Mouse (Mus musculus) neural tube, embryonic 15.5 days (tissue): ENCODE data around the gene Trappc13. TPM values are rescaled to one million over a fixed set of nuclear protein-coding genes. Genes with fewer than 3 reads are reported as not detected.

Source experiments
- ATAC-seq: fragments of 200-750 bp; cut with Nextera tagmentation; 2 replicates; pipeline ENCODE4 v1.8.0; 2017; ENCODE audit warnings: mild to moderate bottlenecking, moderate TSS enrichment, moderate library complexity; ENCODE audit not compliant: low FRiP score
- H3K27ac ChIP-seq: fragments of 300-500 bp; sonication (generic); replicated peaks from 2 replicates; pipeline ENCODE4 v1.5.1; 2015; ENCODE audit warnings: mild to moderate bottlenecking, inconsistent platforms
- H3K27me3 ChIP-seq: fragments of 300-500 bp; sonication (generic); replicated peaks from 2 replicates; pipeline ENCODE4 v1.6.1; 2015; ENCODE audit warnings: inconsistent platforms
- H3K36me3 ChIP-seq: fragments of 300-500 bp; sonication (generic); 2 replicates; pipeline ENCODE4 v1.6.1; 2015; ENCODE audit warnings: inconsistent platforms
- H3K4me1 ChIP-seq: fragments of 300-500 bp; sonication (generic); 2 replicates; pipeline ENCODE4 v1.6.1; 2015; ENCODE audit warnings: inconsistent platforms
- H3K4me2 ChIP-seq: fragments of 300-500 bp; sonication (generic); 2 replicates; pipeline ENCODE4 v1.6.1; 2015; ENCODE audit warnings: inconsistent platforms, mild to moderate bottlenecking, moderate library complexity
- H3K4me3 ChIP-seq: fragments of 300-500 bp; sonication (generic); replicated peaks from 2 replicates; pipeline ENCODE4 v1.5.1; 2015; ENCODE audit warnings: mild to moderate bottlenecking, inconsistent platforms
- H3K9ac ChIP-seq: fragments of 300-500 bp; sonication (generic); replicated peaks from 2 replicates; pipeline ENCODE4 v1.6.1; 2015; ENCODE audit warnings: mild to moderate bottlenecking, inconsistent platforms
- H3K9me3 ChIP-seq: fragments of 300-500 bp; sonication (generic); replicated peaks from 2 replicates; pipeline ENCODE4 v1.6.1; 2016; ENCODE audit warnings: inconsistent platforms
- WGBS: fragments of 180-500 bp; shearing (Covaris S2); methylation state at CpG from one replicate; pipeline ENCODE4 v1.1.7; 2015; ENCODE audit warnings: mixed read lengths; 5-methylcytosine and 5-hydroxymethylcytosine counted together
- polyA plus RNA-seq: library from polyadenylated mRNA; unstranded; fragments of >200 nt; fragmentation: Nextera tagmentation; extraction: Ambion mirVana; gene quantifications from 2 replicates; pipeline ENCODE4 v1.2.1, GENCODE M21; 2015

The Trappc13 gene
- polyA plus RNA-seq, 1 experiment from 2014 or later = 61.6 TPM

DNA sequence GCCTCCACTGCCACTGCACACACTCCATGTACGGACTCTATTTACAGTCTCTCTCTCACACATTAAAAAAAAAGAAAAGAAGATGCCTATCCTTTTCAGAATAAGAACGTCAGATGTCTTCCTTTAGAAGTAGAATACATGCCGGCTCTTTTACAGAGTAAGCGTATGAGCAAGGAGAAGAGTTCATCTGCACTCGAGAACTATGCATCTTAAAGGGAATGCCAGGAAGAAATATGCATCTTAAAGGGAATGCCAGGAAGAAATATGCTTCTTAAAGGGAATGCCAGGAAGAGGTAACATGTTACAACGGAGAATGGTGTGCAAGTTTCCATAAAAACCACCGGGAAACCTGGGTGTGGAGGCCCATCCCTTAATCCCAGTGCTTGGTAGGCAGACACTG lies 23.2 kb downstream of the Trappc13 start:
- WGBS = 84% methylated on average over 7 of the region's 7 CpGs
- no peak overlapping the region for H3K9ac ChIP-seq
- no peak overlapping the region for H3K27ac ChIP-seq
- H3K4me3 ChIP-seq = no peak overlapping the region
- H3K36me3 ChIP-seq = peaks cover 43% of the 10 kb centered on the region
- H3K27me3 ChIP-seq = no peaks in the 10 kb centered on the region
- no peak for ATAC-seq
- no peaks in the 10 kb centered on the region for H3K9me3 ChIP-seq
- H3K4me2 ChIP-seq = no peak overlapping the region
- no peaks in the 10 kb centered on the region for H3K4me1 ChIP-seq

DNA sequence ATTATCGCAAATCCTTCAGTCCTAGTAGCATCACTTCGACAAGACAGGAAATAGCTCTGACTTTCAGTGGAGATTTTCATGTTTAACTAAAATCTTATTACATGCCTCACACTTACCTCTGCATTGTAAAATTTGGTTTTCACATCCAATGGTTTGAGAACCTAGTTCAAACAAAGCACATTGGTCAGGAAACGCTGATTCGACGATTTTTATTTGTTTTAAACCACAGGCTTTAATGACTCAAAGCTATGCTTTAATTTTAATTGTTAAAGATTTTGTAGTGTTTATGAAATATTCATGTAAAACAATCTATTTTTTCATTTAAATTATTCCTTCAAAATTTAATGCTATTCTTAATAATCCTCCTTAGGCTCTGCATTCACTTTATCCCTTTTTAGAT lies 24.1 kb downstream of the Trappc13 start:
- no peak for ATAC-seq
- Histone ChIP-seq H3K4me1 (no peaks in the 10 kb centered on the region), H3K4me2 (no peak overlapping the region), H3K27me3 (no peaks in the 10 kb centered on the region), H3K36me3 (peaks cover 39% of the 10 kb centered on the region), H3K9me3 (no peaks in the 10 kb centered on the region), H3K4me3 (no peak overlapping the region), H3K9ac (no peak overlapping the region), H3K27ac (no peak overlapping the region)
- WGBS = 94% methylated on average over 5 of the region's 5 CpGs

DNA sequence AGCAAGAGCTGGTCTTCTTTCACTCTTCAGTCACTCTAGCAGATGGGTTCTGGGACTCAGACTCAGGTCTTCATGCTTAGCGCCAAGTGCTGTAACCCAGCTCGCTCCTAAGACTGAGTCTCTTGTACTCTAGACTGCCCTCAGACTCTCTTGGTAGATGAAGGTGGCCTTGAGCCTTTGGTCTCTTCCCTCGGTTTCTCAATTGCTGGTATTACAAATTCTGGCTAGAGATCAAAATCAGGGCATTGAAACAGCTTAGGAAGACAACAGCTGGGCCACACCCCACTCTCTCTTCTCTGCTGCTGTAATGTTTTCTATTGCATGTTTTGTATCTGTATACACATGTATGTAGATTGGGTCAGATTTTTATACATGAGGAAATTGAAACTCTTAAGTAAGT lies 32.6 kb downstream of the Trappc13 start:
- Histone ChIP-seq H3K9ac (no peak overlapping the region), H3K4me3 (no peak overlapping the region), H3K4me2 (no peak overlapping the region), H3K27me3 (no peaks in the 10 kb centered on the region), H3K9me3 (no peaks in the 10 kb centered on the region), H3K27ac (no peak overlapping the region), H3K4me1 (no peaks in the 10 kb centered on the region), H3K36me3 (peaks cover 73% of the 10 kb centered on the region)
- 93% methylated on average over 3 of the region's 3 CpGs for WGBS
- no peak for ATAC-seq

DNA sequence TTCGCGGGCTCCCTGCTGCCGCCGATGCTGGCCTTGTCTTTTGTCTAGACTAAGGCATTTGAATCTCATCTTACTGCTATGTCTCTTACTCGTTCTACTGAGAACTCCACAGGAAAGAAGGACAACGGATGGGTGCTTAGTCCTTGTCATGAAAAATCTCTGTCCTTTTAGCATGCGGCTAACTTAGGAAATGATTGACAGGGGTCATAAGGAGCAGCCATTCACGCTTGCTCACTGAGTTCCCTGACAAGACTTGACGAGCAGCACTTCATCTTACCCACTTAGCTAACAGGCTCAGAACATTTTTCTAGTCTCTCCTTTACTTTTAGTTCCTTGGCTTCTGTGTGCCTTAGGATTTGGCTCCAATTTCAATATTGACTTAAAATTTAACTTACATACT lies 33.4 kb downstream of the Trappc13 start:
- no peaks in the 10 kb centered on the region for H3K27me3 ChIP-seq
- WGBS = 88% methylated on average over 9 of the region's 9 CpGs
- no peak overlapping the region for H3K9ac ChIP-seq
- no peak overlapping the region for H3K27ac ChIP-seq
- H3K36me3 ChIP-seq = peaks cover 80% of the 10 kb centered on the region
- no peak overlapping the region for H3K4me2 ChIP-seq
- no peak overlapping the region for H3K4me3 ChIP-seq
- ATAC-seq = no peak
- H3K9me3 ChIP-seq = no peaks in the 10 kb centered on the region
- H3K4me1 ChIP-seq = no peaks in the 10 kb centered on the region

DNA sequence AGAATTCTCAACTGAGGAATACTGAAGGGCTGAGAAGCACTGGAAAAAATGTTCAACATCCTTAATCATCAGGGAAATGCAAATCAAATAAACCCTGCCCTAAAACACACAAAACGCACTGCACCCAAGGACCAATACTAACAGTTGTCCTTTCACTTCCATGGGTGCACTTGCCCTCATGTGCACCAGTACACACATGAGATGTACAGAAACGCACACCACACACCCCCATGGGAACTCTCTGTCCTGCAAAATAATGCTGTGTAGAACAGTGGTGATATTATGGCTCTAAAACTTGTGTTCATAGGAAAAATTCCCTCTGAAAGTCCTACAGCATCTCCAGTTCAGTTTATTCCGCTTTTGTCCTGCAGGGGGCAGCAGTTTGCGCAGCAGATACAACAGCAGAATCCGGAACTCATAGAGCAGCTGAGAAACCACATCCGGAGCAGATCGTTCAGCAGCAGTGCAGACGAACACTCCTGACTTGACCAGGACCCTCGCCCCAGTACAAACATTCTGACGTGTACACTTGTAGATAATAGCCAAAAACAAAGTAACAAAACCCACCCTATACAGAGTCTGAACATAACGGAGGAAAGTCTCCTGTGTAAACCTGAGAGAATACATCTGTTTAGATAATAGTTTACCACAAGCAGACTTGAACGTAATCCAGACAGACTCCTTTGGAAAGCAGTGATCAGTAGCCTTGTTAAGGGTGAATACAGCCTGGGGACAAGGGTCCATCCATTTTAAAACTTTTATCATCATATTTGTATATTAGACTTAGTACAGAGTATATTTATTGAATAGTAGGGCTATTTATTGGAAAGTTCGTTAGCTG lies 38.7 kb downstream of the Trappc13 start:
- Histone ChIP-seq H3K4me2 (no peak overlapping the region), H3K27me3 (no peaks in the 10 kb centered on the region), H3K27ac (no peak overlapping the region), H3K9ac (no peak overlapping the region), H3K9me3 (no peaks in the 10 kb centered on the region), H3K4me3 (no peak overlapping the region), H3K4me1 (0 out of 2 replicates have a peak, but pooled peaks cover 4% of the 10 kb centered on the region), H3K36me3 (peaks cover 69% of the 10 kb centered on the region)
- 43% methylated on average over 13 of the region's 13 CpGs for WGBS
- peak; percentile 50; the same call in 1 of the 2 replicates for ATAC-seq

DNA sequence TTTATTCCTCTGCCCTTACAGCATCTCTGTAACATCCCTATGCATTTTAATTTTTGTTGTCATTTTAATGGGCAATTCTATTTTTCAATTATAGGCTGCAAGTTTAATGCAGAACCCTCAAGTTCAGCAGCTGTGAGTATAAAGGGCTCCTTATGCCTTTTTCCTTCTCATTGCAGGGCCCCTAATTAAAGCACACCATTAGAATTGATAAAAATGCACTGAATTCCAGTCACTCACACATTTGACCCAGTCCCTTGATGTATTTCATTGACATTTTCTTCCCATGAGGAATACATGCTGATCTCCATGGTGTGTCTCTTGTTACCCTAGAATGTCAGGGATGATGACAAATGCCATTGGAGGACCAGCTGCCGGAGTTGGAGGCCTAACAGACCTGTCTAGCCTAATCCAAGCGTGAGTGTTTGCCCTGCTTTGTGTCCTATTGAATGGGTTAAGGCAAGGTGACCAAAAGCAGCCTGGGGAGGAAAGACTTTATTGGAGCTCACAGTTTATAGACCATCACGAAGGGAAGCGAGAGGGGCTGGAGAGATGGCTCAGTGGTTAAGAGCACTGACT lies 43.7 kb downstream of the Trappc13 start:
- no peak for ATAC-seq
- H3K4me1 ChIP-seq = 0 out of 2 replicates have a peak, but pooled peaks cover 3% of the 10 kb centered on the region
- H3K27me3 ChIP-seq = no peaks in the 10 kb centered on the region
- peaks cover 72% of the 10 kb centered on the region for H3K36me3 ChIP-seq
- H3K9me3 ChIP-seq = no peaks in the 10 kb centered on the region
- 58% methylated on average over 4 of the region's 4 CpGs for WGBS
- no peak overlapping the region for H3K9ac ChIP-seq
- no peak overlapping the region for H3K27ac ChIP-seq
- no peak overlapping the region for H3K4me3 ChIP-seq
- H3K4me2 ChIP-seq = no peak overlapping the region

DNA sequence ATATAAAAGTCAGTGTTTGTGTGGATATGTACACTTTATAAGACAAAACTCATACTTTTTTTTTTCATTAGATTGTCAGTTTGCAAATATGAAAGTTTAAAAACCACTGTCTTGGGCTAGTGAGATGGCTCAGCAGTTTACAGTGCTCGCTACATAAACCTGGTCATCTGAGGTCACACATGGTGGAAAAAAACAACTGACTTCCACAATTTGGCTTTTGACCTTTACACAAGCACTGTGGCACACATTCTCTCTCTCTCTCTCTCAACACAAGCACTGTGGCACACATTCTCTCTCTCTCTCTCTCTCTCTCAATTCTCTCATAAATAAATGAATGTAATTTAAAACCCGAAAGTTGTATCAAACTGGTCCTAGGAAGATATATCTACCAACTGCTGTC lies 45.7 kb downstream of the Trappc13 start:
- no peak overlapping the region for H3K9ac ChIP-seq
- H3K27me3 ChIP-seq = no peaks in the 10 kb centered on the region
- no peak overlapping the region for H3K27ac ChIP-seq
- H3K4me1 ChIP-seq = no peaks in the 10 kb centered on the region
- 90% methylated on average over 2 of the region's 2 CpGs for WGBS
- H3K9me3 ChIP-seq = no peaks in the 10 kb centered on the region
- no peak overlapping the region for H3K4me3 ChIP-seq
- H3K4me2 ChIP-seq = no peak overlapping the region
- no peak for ATAC-seq
- H3K36me3 ChIP-seq = peaks cover 75% of the 10 kb centered on the region

DNA sequence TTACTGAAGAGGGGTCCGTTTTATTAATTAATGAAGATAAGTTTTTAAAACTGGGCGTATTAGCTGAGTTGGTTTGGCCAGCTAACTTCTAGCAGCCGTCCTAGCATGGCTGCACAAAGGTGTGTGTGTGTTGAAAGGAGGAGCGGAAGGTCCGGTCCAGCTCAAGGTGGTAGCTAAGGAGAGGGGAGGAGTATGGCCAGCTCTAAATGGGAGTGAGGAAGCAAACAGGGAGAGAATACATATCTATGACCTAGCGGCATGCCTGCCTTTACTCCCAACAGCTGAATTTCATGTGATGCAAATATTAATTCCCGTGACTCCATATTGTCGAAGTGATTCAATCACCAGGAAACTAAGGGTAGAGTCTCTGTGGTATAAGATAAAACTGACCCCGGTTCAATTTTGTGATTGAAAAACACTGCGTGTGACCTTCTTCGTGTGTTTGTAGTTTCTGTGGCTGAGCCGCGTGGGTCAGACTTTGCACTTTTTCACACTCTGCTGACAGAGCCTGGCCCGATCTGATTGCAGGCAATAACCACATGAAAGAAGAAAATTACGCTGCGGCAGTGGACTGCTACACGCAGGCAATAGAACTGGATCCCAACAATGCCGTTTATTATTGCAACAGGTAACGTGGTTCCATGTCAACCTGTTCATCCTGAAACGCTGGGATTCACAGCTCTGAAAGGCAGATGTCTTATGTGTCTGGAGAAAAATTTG lies 54.4 kb downstream of the Trappc13 start:
- no peaks in the 10 kb centered on the region for H3K27me3 ChIP-seq
- no peak for ATAC-seq
- no peak overlapping the region for H3K4me3 ChIP-seq
- H3K4me2 ChIP-seq = no peak overlapping the region
- H3K9ac ChIP-seq = no peak overlapping the region
- H3K27ac ChIP-seq = no peak overlapping the region
- H3K36me3 ChIP-seq = peaks cover 43% of the 10 kb centered on the region
- H3K9me3 ChIP-seq = no peaks in the 10 kb centered on the region
- H3K4me1 ChIP-seq = no peaks in the 10 kb centered on the region
- 86% methylated on average over 20 of the region's 20 CpGs for WGBS

DNA sequence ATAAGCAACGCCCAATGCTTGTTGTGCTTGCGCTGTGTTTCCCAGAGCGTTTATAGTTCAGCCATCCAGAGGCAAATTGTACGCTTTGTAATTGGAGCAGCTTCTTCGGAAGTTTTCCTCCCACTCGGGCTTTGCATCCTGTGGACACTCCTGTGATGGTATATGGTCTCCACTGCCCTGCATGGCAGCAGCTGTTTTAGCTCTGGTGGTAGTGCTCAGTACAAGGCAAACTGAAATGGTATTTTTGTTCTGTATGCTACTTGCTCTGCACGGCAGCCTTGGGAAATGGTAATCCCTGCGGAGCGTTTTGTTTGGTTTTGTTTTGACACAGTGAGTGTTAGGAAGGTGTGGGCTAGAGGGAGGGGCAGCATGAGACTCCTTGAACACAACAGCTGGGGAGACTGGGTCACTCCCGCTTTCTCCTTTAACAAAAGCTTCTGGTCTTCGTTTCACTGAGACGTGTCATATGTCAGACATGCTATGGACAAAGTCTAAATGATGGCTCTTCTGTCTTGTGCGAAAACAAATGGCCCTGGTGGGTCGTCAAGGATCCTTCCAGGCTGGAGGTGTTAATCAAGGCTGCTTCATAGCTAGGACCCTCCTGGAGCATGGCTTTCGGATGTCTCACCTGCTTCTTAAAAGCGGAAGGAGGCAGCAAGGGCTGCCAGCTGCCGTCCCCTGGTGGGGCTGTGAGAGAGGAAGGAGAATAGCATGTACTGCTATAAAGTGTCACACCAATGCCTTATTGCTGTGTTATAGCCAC lies 56.0 kb downstream of the Trappc13 start:
- Histone ChIP-seq H3K4me1 (no peaks in the 10 kb centered on the region), H3K27ac (no peak overlapping the region), H3K27me3 (no peaks in the 10 kb centered on the region), H3K36me3 (peaks cover 47% of the 10 kb centered on the region), H3K9ac (no peak overlapping the region), H3K4me3 (no peak overlapping the region), H3K9me3 (no peaks in the 10 kb centered on the region), H3K4me2 (no peak overlapping the region)
- ATAC-seq = no peak
- WGBS = 60% methylated on average over 17 of the region's 17 CpGs

DNA sequence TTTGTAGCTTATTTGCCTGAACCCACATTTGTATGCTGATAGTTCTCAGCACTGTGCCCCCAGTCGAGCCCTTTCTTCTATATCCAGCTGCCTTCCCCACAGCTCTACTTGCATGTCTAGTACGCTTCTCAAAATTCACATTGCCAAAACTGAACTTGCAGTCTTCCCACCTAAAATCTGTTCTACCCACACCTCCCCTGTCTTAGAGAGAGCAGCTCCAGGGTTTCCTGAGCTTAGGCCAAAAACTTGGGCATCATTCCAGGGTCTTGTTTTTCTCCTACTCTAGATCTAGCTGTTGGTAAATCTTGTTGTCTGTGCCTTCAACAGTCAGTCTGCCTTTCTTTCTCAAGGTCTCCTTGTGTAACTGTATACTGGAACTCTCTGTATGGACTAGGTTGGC lies 63.4 kb downstream of the Trappc13 start:
- Histone ChIP-seq H3K4me3 (no peak overlapping the region), H3K9me3 (no peaks in the 10 kb centered on the region), H3K9ac (no peak overlapping the region), H3K27ac (no peak overlapping the region), H3K27me3 (no peaks in the 10 kb centered on the region), H3K4me1 (peaks cover 18% of the 10 kb centered on the region), H3K36me3 (peaks cover 42% of the 10 kb centered on the region), H3K4me2 (no peak overlapping the region)
- 97% methylated on average over 2 of the region's 2 CpGs for WGBS
- no peak for ATAC-seq

DNA sequence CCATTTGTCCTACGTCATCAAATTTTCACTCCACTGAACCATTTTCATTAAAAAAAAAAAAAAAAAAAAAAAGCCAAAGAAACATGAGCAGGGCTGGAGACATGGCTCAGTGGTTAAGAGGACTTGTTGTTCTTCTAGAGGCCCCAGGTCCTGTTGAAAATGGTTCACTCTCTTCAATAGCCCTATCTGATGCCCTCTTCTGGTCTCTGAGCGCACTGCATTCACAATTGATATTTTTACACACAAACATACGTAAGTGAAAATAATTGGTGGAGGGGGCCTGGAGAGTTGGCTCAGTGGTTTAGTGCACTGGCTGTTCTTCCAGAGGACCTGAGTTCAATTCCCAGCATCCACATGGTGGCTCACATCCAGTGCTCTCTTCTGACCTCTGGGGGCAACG lies 64.5 kb downstream of the Trappc13 start:
- 91% methylated on average over 4 of the region's 4 CpGs for WGBS
- peaks cover 18% of the 10 kb centered on the region for H3K4me1 ChIP-seq
- no peak overlapping the region for H3K4me3 ChIP-seq
- H3K36me3 ChIP-seq = peaks cover 32% of the 10 kb centered on the region
- no peaks in the 10 kb centered on the region for H3K27me3 ChIP-seq
- no peak overlapping the region for H3K9ac ChIP-seq
- ATAC-seq = no peak
- no peak overlapping the region for H3K4me2 ChIP-seq
- no peak overlapping the region for H3K27ac ChIP-seq
- no peaks in the 10 kb centered on the region for H3K9me3 ChIP-seq
